Mouse (Mus musculus): ENCODE results near the gene Sox9. TPM values are rescaled to one million over a fixed set of nuclear protein-coding genes. Genes with fewer than 3 reads are reported as not detected.
A peak's percentile ranks its signal among the peaks of the same experiment; 100 is the strongest.

Sox9 gene
- polyA plus RNA-seq, 1 experiment from 2014 or later, result 38.8 TPM

DNA sequence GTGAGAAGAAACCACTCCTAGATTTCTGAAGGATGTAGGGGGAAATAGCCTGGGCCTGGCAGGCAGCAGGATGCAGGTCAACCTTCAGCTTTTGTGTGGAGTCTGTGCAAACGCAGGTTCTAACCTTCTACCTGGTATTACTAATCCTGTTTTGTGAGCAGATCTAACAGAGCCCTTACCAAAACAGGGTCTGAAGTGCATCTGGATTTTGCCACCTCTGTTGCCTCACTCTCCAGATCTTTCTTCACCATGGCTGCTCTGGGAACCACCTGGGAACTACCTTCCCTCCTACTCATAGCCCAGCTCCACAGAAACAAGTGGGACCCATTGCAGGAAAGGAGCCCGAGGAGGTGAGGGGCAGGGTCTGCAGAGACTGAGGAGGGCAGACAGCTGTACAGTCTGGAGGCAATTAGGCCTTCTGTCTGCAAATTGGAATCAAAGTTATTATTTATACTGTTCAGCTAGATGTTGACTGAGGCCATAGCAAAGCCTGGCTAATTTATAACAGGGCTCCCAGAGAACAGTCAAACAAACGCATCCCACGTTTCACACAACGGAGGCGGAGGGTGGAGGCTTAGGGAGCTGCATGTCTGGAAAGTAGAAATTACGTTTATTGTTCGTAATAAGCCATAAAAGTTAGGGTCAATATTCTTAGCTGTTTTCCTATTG lies 25.9 kb downstream of the Sox9 start:
- Histone ChIP-seq H3K27me3 (replicated peaks) (0 out of 2 replicates have a peak, but pooled peaks cover 3% of the 10 kb centered on the region), H3K36me3 (no peaks in the 10 kb centered on the region), H3K27ac (replicated peaks) (no peak overlapping the region), H3K9ac (replicated peaks) (no peak overlapping the region), H3K4me1 (peaks cover 25% of the 10 kb centered on the region), H3K9me3 (replicated peaks) (no peaks in the 10 kb centered on the region), H3K4me3 (replicated peaks) (no peak overlapping the region), H3K4me2 (no peak overlapping the region)
- 59% methylated on average over 8 of the region's 8 CpGs for WGBS
- ATAC-seq (ENCODE audit: low FRiP score), result no peak

DNA sequence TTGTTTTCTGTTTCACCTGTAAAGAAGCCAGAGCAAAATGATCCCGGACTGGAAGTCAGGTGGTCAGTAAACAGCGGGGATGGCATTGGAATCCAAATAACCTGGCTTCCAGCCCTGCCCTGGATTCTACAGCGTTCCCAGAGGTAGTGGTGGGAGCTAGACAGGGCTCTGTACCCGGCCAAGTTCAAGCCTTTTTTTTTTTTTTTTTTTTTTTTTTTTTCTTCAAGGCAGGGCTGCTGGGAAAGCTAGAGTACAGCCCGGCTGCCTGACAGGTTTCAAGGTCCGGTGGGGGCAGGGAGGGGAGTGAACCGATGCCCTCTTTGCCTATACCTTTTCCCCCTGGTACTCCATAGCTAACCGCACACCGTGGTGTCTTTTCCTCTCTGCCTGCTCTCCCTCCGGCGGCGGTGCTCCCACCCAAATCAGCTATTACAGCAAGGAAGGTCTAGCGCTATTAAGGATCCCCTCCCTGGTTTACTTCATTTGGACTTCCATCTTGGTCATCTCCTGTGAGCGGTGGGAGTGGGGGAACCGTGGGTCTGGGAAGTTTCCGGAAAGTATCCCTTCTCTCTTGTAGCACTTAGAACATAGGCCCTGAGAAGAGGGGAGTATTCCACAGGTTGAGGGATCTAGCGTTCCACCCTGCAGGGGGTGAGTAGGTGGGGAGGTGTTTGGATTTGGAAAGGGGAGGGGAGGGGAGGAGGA lies 28.6 kb downstream of the Sox9 start:
- ATAC-seq (ENCODE audit: low FRiP score), result peak; percentile 30
- H3K27ac ChIP-seq (replicated peaks), result peak overlapping the region; percentile 73
- no peaks in the 10 kb centered on the region for H3K36me3 ChIP-seq
- H3K9ac ChIP-seq (replicated peaks), result peak overlapping the region; percentile 30; the same call in 1 of the 2 replicates
- H3K4me2 ChIP-seq, result peak overlapping the region; percentile 55
- H3K27me3 ChIP-seq (replicated peaks), result 0 out of 2 replicates have a peak, but pooled peaks cover 3% of the 10 kb centered on the region
- H3K9me3 ChIP-seq (replicated peaks), result no peaks in the 10 kb centered on the region
- peak overlapping the region; percentile 21 for H3K4me3 ChIP-seq (replicated peaks)
- WGBS, result 2% methylated on average over 17 of the region's 17 CpGs
- peaks cover 25% of the 10 kb centered on the region for H3K4me1 ChIP-seq

DNA sequence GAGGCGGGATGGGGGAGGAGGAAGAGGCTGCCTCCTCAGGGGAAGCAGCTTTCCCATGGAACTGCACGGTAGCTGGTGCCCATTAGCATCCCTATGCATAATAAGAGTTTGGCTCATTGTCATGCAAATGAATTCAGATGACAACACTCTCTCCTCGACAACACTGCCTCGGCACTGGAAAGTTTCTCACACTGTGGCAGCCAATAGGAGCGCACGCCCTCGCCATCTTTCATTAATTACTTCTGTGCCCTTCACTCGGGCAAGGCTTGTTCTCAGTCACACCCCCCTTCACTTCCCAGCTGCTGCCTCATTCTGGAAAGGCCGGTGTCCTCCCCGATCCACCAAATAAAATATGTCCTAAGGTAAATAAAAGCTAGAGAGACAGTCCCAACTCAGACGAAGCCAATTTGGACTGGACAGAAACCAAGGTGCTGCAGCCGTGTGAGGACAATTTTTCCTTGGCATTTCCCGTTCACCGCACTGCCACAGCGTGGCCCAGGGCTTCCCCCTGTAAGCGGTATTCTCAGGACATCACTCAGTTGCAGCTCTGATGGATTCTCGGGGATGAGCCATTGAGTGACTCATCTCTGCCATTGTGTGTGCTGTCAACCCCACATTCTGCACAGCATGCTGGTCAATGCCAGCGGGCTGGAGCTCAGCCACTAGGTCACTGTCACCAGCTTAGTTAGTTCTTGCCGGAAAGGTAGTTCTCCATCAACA lies 29.3 kb downstream of the Sox9 start:
- Histone ChIP-seq H3K9ac (replicated peaks) (no peak overlapping the region), H3K4me2 (peak overlapping the region; percentile 55), H3K4me1 (peaks cover 25% of the 10 kb centered on the region), H3K27me3 (replicated peaks) (0 out of 2 replicates have a peak, but pooled peaks cover 3% of the 10 kb centered on the region), H3K4me3 (replicated peaks) (peak overlapping the region; percentile 21), H3K36me3 (no peaks in the 10 kb centered on the region), H3K27ac (replicated peaks) (peak overlapping the region; percentile 76), H3K9me3 (replicated peaks) (no peaks in the 10 kb centered on the region)
- ATAC-seq (ENCODE audit: low FRiP score), result peak; percentile 93
- WGBS, result 2% methylated on average over 19 of the region's 19 CpGs

DNA sequence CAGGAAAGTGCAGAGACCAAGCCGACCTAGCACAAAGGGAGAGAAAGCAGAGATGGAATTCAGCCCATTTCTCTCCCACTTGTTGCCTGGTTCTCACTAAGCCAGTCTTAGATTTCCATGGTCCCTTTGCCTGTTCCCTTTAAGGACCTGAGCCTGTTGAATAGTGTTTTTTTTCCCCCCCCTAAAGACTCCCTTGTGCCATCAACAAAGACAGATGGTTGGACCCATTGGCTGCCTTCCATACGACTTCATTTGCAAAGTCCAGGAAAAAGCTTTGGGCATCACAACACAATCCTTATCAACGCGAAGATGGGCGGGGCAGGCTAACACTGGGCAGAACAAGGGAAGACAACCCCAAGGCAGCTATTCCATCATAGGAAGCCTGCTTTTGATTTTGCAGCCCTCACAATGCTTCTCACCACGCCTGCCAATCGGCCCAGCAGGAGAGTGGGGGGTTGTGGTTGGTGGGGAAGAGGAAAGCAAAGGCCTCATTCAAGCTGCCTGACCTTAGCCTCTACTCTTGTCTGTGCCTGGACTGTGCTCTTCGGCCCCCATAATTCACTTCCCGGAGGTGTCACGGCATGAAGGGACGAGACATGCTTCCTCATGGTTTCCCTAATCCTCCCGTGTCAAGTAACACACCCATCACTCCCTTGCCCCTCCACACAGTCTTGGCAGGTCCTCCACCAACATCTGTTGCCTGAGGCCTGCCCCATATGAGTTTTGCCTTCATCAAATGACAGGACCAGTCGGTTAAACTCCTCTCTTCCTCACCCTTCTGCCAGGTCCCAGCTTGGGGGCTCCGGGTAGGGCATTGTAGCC lies 36.0 kb downstream of the Sox9 start:
- Histone ChIP-seq H3K4me1 (0 out of 2 replicates have a peak, but pooled peaks cover 4% of the 10 kb centered on the region), H3K36me3 (no peaks in the 10 kb centered on the region), H3K4me3 (replicated peaks) (no peak overlapping the region), H3K4me2 (no peak overlapping the region), H3K9ac (replicated peaks) (no peak overlapping the region), H3K27me3 (replicated peaks) (no peaks in the 10 kb centered on the region), H3K9me3 (replicated peaks) (no peaks in the 10 kb centered on the region), H3K27ac (replicated peaks) (peak overlapping the region; percentile 25; the same call in 1 of the 2 replicates)
- peak; percentile 65; the same call in 1 of the 2 replicates for ATAC-seq (ENCODE audit: low FRiP score)
- 22% methylated on average over 14 of the region's 14 CpGs for WGBS

DNA sequence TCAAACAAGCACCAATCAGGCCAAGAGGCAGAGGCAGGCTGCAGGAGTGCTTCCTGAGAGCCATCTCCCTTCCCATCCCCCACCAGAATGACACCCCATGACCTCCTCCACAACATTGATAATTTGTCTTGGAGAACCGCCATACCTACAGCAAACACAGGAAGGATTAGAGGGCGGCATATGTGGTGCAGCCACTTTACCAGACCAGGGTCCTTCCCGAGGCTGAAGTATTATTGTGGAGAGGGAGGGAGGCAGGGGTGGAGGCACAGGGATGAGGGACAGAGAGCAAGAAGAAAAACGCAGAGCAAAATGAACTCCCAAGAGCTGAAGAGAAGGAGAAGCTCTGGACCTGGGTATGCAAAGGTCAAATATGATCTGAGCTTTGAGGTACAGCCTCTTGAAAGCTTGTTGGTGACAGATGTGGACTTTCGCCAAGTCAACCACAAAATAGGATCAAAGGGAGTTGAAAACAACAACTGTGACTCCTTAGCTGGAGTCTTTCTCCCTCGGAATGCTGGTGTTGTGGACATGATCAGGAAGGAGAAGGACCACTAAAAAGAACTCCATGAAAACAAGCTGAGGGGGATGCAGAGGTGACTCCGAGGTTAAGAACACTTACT lies 36.7 kb downstream of the Sox9 start:
- Histone ChIP-seq H3K36me3 (no peaks in the 10 kb centered on the region), H3K9me3 (replicated peaks) (no peaks in the 10 kb centered on the region), H3K4me1 (0 out of 2 replicates have a peak, but pooled peaks cover 4% of the 10 kb centered on the region), H3K27me3 (replicated peaks) (no peaks in the 10 kb centered on the region), H3K9ac (replicated peaks) (no peak overlapping the region), H3K4me3 (replicated peaks) (no peak overlapping the region), H3K27ac (replicated peaks) (no peak overlapping the region), H3K4me2 (no peak overlapping the region)
- 0 out of 2 replicates have a peak, but pooled peaks have one; percentile 5 for ATAC-seq (ENCODE audit: low FRiP score)
- WGBS, result 65% methylated on average over 7 of the region's 7 CpGs

DNA sequence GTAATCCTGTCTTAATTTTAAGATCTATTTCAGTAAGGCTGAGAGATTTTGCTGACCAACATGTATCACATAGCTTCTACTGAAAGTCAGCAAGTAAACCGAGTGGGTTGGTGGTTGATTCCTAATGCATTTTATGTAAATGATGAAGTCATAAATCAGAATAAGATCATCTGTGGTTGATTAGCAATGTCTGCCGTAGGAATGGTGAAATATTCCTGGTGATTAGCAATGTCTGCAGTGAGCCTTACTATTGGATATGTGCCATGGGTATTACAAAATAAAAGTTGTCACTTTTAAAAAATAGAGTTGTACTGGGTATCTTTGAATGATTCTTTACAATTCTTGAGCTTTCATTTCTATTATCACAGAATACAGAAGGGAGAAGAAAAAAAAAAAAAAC lies 39.5 kb downstream of the Sox9 start:
- 41% methylated on average over 2 of the region's 2 CpGs for WGBS

DNA sequence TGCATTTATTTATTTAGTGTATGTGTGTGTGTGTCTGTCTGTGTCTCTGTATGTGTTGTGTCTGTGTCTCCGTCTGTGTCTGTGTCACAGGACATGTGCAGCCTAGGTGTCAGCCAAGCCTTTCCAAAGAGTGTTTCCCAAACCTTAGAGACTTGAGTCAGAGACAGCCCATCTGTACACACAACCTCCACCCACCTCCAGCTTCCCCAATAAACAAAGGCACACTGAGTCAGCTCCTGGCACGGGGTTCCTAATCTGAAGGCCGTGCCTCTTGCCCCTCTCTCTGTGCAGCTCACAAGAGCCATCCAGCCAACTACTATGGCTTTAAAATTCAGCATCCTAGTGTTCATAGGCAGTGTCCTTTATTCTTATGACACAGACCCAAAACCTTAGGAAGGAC lies 42.1 kb downstream of the Sox9 start:
- Histone ChIP-seq H3K9me3 (replicated peaks) (no peaks in the 10 kb centered on the region), H3K4me3 (replicated peaks) (no peak overlapping the region), H3K9ac (replicated peaks) (no peak overlapping the region), H3K4me2 (no peak overlapping the region), H3K27ac (replicated peaks) (no peak overlapping the region), H3K27me3 (replicated peaks) (no peaks in the 10 kb centered on the region), H3K4me1 (no peaks in the 10 kb centered on the region), H3K36me3 (no peaks in the 10 kb centered on the region)
- WGBS, result 77% methylated on average over 3 of the region's 3 CpGs
- no peak for ATAC-seq (ENCODE audit: low FRiP score)

More for the DNA sequence above, 39.5 kb downstream of the Sox9 start:
- Histone ChIP-seq H3K4me3 (replicated peaks) (no peak overlapping the region), H3K9ac (replicated peaks) (no peak overlapping the region), H3K4me2 (no peak overlapping the region), H3K36me3 (no peaks in the 10 kb centered on the region), H3K27ac (replicated peaks) (no peak overlapping the region), H3K4me1 (0 out of 2 replicates have a peak, but pooled peaks cover 4% of the 10 kb centered on the region), H3K9me3 (replicated peaks) (no peaks in the 10 kb centered on the region), H3K27me3 (replicated peaks) (no peaks in the 10 kb centered on the region)
- ATAC-seq (ENCODE audit: low FRiP score), result no peak

DNA sequence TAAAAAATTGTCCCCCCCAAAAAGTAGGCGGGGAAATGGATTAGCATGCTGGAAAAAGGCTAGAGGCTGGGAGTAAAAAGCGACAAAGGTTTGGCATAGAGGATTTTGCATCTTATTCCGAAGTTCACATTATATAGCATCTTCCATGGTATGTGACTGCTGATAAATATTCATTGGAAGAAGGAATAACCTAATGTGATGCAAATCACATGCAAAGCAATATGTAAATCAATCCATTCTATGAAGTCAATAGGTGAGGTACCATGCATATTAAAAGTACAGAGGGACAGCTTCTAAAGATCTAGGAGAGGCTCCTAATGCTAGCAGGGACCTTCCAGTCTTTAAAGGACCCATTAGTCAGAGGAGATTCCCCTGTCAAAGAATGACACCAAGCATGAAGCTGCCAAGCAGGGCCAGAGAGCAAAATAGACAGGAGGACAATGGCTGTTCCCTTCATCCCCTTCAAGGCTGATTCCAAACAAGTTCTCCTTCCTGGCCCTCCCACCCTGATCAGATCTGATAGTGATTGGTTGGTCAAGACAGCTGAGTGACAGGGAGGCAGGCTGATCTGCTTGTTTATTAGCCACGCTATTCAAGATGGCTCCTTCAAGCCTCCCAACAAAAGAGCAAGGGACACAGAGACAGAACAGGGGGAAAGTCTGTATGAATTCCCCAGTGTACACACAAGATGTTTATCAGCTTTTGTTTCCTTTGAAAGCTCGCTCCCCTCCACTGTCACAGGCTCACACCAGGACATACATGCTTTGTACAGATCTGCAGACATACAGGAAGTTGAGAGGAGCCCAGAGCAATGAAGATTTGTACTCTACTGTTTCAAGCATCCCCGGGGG lies 44.4 kb downstream of the Sox9 start:
- H3K36me3 ChIP-seq, result no peaks in the 10 kb centered on the region
- no peak for ATAC-seq (ENCODE audit: low FRiP score)
- H3K9ac ChIP-seq (replicated peaks), result no peak overlapping the region
- no peaks in the 10 kb centered on the region for H3K9me3 ChIP-seq (replicated peaks)
- H3K4me3 ChIP-seq (replicated peaks), result no peak overlapping the region
- no peaks in the 10 kb centered on the region for H3K4me1 ChIP-seq
- no peak overlapping the region for H3K27ac ChIP-seq (replicated peaks)
- 54% methylated on average over 6 of the region's 6 CpGs for WGBS
- H3K4me2 ChIP-seq, result no peak overlapping the region
- no peaks in the 10 kb centered on the region for H3K27me3 ChIP-seq (replicated peaks)

DNA sequence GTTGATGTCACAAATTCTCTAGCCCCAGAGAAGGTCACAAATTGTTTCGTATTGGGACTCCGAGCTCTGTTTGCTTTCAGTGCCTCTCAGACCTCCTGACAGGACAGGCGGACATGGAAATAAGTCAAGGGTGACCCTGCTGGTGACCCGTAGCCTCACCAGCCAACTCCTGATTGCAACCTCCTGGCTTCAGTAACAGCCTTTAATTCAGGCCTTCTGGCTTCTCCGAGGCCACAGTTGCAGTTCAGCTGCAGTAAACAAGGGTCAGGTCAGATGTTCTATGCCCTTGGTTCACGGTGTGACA lies 45.0 kb downstream of the Sox9 start:
- Histone ChIP-seq H3K9ac (replicated peaks) (no peak overlapping the region), H3K27ac (replicated peaks) (no peak overlapping the region), H3K4me3 (replicated peaks) (no peak overlapping the region), H3K36me3 (no peaks in the 10 kb centered on the region), H3K4me2 (no peak overlapping the region), H3K9me3 (replicated peaks) (no peaks in the 10 kb centered on the region), H3K4me1 (no peaks in the 10 kb centered on the region), H3K27me3 (replicated peaks) (no peaks in the 10 kb centered on the region)
- ATAC-seq (ENCODE audit: low FRiP score), result no peak
- WGBS, result 44% methylated on average over 6 of the region's 6 CpGs

DNA sequence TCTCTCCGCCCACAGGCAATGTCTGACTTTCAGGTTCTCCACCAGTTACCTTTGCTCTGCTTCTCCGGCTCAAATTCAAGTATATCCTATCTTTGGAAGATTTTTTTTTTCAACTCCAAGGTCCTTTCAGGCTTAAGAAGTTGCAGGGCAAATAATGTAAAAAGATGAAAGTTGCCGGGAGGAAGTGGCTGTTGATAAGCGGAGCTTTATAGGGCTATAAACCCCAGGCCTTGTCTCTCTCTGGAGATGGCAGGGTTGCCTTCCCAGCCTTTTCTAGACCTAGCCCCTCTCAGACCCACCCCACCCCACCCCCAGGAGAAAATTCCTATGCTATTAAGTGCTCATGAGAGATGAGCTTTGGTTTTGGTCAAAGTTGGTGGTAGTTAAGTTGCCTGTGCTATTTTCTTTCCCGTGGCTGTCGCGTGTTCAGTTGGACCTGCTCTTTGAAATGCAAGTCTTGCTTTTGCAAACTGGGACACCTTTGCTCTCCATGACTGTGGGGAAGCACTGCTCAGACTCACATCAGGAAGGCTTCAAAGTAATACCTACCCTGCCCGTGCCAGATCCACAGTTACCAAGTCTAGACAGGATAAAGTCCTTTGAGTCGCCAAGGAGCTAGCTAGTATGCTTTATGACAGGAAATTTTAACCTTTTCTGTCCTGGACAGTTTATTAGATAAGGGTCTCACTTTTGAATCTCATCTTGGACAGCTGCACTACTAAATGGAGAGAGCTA lies 46.7 kb downstream of the Sox9 start:
- Histone ChIP-seq H3K4me1 (peaks cover 4% of the 10 kb centered on the region), H3K4me3 (replicated peaks) (no peak overlapping the region), H3K4me2 (no peak overlapping the region), H3K27ac (replicated peaks) (no peak overlapping the region), H3K27me3 (replicated peaks) (no peaks in the 10 kb centered on the region), H3K9me3 (replicated peaks) (no peaks in the 10 kb centered on the region), H3K36me3 (no peaks in the 10 kb centered on the region), H3K9ac (replicated peaks) (no peak overlapping the region)
- WGBS, result 69% methylated on average over 9 of the region's 9 CpGs
- no peak for ATAC-seq (ENCODE audit: low FRiP score)
